Mouse (Mus musculus): ENCODE measurements around the gene Tiam2.

- no peak for TF ChIP-seq CTCF (IDR thresholded peaks at IDR 0.05; ENCODE audit: insufficient read depth, low read length)
- TF ChIP-seq POLR2A (IDR thresholded peaks at IDR 0.05; ENCODE audit: borderline replicate concordance, extremely low read depth, low read depth, low read length) = no peak
Observed at GRCm38 (mm10) chr17:3314625-3315020, 11.8 kb upstream of the Tiam2 start.
